Mouse (Mus musculus) left cerebral cortex, adult 8-10 months (tissue): ENCODE results near the gene Pde4b. TPM values are rescaled to one million over a fixed set of nuclear protein-coding genes. Genes with fewer than 3 reads are reported as not detected.

ENCODE experiments used
- DNase-seq, 2 experiments: peaks; one replicate each; pipeline ENCODE4 v3.0.0; 2022; ENCODE audit warnings: low spot score in 2 of 2
- total RNA-seq, 4 experiments: library from RNA; stranded (reverse); gene quantifications; 2 replicates each; pipeline ENCODE4 v1.2.4; 2022

The Pde4b gene
- total RNA-seq, 4 experiments from 2014 or later, result 130 to 148 (median 137) TPM

DNA sequence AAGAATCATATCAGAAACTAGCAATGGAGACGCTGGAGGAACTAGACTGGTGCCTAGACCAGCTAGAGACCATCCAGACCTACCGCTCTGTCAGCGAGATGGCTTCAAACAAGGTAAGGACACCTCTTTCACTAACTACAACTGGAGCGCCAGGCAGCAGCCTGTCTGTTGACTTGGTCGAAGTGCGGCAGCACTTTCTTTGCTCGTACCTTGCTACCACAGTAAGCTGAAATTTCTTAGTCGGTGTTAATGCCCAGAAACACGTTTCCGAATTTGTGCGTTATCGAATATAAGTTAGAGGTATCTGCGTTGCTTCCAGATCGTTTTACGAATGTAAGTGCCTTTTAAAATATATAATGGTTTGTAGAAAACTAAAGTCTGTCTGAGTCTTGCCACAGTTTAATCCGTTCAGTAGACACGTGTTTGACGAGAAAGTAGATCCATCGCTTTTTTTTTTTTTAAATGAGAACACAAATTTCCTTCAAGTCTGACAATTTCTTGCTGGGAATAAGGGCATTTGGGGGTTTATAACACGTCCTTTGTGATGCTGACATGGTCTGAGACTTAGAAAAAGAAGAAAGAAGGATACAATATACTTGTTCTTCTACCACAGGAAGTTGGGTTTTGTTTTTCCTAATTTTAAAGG lies 483.5 kb downstream of the Pde4b start:
- no peak for DNase-seq

DNA sequence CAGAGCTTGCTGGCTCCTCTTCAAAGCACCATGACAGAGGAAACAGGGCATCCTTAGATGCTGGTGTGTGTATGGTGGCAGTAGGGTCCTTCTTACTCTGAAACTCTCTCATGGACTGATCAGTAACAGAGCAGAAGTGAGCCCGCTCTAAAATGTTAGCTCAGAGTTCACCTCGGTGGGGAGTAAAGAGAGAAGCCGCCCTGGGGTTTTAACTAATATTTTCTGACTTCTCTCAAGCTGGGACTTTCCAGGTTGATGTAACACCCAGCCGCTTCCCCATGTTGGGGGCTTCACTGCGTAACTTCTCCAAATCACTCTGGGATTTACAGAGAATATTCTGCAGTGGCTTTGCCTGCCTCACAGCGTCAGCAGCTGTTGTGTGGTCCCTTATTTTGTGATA lies 484.7 kb downstream of the Pde4b start:
- no peak for DNase-seq

DNA sequence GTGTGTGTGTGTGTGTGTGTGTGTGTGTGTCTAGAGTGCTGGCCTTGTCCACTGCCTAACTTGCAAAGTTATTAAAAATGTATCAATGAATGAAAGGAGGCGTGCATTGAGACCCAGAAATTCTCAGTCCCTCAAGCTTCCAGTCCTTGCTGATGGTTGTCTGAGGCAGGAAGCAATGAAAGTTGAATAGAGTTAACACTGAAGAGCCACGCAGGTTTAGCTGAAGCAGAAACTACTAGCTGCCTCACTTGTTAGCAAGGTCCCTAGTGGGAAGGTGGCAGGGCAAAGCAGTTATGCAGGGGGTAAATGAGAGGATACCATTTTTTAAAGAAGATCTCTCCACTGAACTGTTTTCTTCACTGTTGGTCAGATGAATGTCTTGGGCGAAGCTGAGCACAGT lies 485.2 kb downstream of the Pde4b start:
- DNase-seq, result no peak

DNA sequence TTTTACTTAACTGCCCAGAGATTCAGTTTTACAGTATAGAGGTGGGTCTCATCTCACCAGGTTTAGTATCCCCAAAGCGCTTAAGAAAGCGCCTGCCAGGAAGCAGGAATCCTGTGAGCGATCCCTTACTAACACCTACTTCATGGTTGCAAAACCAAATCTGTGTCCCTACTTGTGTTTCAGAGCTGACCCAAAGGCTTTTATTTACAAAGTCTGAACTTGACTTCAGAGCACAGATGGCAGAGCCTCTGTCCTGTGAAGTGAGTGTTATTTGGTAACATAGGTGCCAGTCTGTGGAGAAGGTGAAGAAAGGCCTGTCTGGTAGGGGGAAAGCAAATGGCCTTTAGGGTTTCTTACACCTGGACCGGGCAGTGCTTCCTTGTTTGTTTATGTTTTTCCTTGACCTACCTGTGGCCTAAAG lies 486.0 kb downstream of the Pde4b start:
- no peak for DNase-seq

DNA sequence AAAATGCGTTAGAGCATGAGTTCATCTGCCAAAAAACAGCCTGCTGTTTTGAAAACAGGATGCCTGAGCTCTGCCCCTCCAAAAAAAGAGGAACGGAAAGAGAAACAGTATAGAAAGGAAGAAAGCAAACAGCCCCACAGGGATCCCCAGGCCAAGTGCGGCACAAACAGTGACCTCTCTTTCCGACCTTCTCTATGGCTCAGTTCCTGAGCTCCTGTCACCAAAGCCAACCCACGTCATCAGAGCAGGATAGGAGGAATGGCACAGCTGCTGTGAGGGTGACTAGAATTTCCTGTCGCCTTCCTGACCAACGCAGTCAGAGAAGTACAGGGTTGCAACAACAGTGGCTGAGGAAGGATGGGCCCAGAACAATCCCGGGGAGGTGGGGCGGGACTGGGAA lies 486.9 kb downstream of the Pde4b start:
- DNase-seq, result no peak

DNA sequence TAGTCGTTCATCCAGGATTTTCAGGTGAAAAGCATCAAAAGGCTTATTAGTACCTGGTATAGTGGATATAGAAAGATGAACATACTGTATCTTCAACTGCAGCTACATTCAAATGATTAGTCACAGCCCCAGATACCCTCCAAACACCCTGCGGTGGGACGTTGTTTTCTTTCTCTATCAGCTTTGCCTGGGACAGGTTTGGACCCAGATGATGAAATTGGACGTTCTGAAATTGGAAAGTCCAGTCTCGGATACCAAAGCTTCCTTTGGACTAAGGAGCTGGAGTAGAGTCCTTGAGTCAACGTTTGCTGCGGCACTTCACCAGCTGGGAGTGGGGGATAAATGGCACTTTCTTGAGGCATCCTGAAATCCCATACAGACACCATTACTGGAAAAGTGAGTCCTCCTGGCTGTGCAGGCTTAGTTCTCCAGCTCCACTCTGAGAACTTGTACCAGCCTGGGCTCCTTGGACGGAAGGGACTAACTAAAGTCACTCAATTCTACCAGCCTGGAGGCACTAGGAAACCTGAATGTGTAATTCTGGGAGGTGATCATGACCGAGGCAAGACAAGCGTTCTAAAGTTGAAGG lies 487.4 kb downstream of the Pde4b start:
- no peak for DNase-seq

DNA sequence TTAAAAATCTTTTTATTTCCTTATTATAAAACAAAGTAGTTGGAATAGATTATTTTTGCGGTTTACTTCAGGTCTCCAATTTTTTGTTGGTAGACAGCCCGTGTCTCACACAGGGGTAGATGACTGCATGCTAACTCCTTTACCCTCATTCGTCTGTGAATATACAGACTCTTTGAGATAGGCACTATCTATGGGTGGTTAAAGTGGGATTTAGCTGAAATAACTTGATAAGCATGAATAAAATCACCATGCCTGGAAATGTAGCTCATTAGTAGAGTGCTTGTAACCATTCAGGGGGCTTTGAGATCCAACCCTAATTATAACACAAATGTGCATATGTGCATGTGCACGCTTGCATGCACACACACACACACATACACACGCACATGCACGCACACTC lies 488.8 kb downstream of the Pde4b start:
- DNase-seq, result no peak

DNA sequence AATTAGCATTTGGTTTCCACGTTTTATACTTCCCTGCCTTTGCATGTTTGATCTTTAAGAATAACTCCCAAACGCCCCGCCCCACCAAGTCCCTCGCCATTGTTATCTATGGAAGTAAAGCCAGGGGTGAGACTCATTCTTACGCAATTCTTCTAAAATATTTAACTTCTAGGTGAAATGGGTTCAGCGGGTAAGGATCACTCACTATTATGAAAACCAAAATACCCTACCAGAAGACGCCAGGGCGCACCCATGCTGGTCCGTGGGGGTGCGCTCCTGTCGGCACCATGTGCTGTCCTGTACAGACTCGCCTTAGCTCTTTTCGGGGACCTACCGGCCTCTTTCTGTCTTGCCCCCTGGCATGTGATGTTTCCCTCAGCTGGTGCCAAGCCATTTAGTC lies 490.3 kb downstream of the Pde4b start:
- no peak for DNase-seq

DNA sequence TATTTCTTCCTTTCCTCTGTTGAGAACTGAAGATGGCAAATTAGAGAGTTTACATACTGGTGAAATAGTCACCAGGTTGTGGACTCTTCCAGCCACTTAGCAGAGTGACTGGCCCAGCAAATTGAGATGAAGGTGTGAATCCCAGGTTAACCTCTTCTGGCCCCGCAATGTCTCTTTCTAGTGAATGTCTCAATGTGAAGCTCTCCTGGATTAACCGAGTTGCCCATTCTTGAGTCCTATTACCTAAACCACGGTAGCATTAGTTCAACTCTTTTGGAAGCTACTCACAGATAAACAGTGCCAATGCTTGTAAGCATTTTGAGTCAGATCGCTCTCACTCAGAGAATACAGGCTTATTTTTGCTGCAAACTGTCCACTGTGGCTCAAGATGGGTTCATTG lies 491.7 kb downstream of the Pde4b start:
- no peak for DNase-seq

DNA sequence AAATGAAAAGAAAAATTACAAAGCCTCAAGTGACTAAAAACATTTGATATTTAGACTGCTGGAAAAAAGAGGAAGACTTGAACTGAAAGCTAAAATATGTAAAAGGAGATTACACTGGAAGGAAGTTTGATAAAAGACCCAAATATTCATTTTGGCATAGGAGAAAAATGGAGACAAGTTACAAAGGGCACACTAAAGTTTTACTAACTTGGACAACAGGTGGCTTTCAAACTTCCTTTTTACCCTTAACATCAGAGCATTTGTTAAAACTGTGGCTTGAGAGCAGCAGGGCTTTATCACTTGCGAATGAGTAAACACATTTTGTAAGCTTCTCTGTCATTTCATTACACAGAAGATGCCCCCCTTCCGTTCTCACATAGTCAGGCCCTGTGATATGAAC lies 492.4 kb downstream of the Pde4b start:
- DNase-seq, result no peak

DNA sequence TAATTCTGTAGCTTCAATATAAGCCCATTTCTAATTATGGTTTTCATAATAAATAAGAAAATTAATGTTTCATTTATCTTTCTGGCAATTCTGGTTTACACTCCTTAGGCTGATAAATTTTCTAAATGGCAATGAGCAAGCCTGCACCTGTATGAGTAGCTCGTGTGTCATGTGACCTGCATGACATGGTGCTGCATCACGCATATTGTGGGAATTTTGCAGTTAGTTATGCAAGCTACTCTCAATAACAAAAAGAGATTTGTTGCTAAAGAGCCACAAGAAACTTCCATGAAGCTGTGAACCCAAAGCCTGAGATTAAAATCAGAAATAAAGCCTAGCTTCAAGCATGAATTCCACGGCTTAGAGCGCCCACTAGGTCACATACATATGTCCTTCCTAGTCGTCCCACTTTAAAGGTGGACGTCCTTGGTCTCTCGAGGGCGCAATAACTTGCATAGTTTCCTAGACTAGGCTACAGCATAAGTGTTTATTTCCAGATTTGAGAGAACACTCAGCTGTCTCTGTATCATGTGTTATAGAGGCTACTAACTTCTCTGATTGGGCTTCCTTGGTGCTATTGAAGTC lies 494.9 kb downstream of the Pde4b start:
- no peak for DNase-seq

DNA sequence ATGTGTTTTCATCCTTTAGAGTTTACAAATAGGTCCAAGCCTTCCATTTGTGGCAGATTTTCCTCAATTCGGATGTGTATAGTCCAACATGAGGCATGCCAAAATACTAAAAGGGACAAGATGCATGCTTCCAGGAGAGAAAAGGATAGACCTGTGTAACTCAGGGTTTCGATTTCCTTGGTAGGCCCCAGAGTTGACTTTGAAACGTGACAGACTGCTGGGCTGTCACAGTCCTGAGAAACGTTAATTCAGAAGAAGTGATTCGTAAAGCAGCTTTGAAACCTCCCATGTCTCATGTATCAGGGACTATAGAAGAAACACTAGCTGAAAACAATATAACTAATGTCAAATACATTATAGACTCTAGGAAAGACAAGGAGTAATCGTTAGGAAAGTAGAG lies 495.6 kb downstream of the Pde4b start:
- DNase-seq, result no peak

DNA sequence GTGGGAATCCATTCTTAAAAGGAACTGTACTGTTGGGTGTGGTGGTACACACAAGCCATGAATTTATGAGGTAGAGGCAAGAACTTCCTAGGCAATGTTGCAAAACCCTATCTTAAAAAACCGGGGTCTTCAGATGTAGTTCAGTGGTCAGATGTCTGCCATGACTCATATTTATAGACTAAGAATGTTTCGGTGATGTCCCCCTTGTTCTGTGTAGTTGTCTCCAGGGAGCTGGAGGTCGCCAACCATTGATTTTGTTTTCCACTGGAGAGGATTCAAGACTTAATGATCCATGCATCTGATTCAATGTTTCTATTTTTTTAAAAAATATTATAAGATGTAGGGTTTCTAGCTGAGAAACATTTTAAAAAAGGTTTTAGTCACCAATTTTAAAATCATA lies 496.1 kb downstream of the Pde4b start:
- DNase-seq, result no peak

DNA sequence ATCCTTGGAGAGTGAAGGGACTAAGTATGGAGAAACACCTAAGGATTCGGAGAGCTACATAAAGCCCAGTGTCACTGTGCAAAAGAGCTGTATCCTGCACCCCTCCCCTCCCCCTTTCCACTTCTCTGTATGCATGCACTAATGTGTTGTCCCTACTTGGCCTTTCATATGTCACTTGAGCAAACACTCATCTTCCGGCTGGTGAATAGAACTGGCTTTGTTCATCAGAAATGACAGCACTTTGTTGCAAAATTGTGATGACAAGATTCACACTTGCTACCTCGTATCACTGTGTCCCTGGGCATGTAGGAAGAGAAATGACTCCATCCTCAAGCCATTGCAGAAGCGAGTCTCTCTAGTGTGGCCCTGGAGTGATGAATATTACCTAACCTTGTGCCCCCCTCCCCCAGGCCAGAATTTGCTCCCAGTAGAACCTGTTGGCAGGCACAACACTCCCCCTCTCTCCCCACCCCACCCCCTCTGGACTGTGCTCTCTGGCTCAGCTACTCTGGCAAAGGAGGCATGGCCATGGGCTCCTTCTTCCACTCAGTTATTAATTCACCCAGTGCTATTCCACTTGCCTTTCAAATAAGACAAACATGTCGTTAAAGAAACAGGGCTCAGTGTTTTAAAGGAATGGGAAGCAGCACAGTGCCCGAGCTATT lies 497.4 kb downstream of the Pde4b start:
- no peak for DNase-seq

DNA sequence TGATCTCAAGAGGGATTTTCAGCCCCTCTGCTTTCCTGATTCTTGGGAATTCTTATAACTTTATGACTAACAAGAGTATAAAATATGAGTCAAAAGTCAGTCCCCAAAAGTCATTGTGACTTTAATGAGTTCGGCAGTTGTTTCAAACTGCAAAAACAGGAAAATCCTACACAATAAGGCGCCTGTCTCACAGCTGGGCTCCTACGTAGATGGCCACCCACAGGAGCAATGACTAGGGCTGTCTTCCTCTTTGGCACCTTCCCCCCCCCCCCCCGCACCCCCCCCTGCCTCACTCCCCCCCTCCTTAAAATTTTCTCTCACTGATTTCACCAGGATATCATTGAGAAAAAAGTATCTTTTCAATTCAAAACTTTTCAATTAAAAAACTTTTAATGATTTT lies 498.2 kb downstream of the Pde4b start:
- DNase-seq, result no peak

DNA sequence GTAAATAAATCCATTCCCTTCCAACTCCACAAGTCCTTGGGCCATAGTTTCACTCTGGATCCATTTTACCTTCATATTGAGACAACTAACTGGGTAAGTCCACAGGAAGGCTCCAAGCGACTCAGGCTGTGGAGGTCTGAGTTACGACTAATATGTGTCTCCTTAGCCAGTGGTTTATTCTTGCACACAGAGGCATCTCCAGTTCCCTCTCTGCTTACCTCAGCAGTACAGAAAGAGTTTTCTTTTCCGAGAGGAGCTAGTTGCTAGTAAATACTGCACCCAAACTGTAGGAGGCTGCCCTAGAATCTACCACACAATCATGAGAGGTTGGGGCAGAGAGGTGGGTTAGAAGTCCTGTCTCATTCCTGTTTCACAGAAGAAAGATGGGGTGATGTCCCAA lies 499.4 kb downstream of the Pde4b start:
- DNase-seq, result no peak

DNA sequence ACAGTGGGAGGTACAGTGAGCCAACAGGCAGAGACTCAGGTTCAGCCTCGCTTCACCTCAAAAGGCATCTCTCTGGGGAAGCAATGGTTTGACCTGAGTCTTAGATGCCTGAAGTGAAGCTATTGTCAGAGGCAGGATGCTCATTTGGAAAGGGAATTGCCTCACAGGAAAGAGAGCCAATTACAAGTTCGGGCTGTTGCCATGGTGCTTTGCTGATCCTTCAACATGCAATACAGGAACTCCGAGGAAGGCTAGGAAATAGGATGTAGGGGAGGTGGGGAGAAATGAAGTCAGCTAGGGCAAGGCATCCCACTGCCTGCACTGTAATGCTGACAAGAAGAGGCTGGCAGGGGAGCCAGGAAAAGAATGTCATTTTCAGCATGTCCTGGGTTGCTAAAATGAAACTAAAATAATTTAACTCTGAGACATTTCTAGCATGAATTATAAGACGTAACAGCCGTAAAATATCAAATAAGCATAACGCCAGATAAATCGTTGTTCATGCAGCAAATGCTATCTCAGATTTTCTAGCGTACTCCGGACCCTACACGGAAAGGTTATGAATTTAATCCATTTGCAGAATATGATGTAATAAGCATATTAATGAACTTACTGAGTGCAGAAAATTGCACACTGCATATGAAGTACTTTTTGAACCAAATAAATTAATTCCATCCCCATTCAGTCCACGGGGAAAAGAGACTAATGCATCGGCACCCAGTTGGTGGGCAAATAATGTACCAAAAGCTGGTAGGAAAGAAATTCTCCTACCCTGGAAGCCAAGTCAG lies 501.5 kb downstream of the Pde4b start:
- DNase-seq, result peak; percentile 42 to 63

DNA sequence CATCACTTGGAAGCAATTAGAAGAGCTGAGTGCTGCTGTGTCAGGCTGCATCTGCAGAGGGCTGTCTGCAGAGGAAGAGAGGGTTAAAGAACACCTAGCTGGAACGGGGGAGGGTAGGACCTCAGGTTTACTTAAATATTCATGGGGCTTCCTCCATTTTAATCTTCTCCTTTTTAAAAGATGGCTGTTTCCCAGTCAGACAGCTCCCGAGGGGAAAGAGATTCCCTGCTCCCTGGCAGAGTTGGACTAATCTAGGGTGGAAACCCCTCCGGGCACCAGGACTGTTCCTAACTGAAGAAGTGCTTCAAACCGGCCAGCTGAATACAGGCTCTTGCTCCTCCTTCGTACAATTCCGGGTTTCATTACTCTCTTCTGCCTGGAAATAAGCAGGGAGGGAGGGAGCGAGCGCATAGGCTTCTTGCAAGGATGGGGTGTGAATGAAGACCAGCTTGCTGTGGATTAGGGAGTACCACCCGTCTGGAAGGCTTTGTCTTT lies 502.2 kb downstream of the Pde4b start:
- peak; percentile 37 to 51 for DNase-seq

DNA sequence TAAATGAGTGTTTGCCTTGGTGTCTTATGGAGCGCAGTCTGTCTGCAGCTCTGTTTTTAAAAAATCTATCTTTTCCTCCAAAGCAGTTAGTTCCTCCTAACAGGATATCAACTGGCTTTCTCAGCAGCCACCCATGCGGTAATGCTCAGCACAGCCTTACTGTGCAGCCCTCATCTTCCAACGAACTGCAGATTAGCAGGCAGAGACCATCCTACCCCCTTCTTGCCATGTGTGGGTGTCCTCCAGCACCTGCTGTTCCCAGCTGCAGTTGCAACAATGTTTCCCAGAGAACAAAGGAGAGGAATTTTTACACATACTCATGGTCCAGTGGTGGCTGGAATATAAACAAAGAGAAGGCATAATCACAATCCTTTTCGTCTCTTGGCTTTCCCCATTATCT lies 504.5 kb downstream of the Pde4b start:
- DNase-seq, result peak; percentile 33 to 47

DNA sequence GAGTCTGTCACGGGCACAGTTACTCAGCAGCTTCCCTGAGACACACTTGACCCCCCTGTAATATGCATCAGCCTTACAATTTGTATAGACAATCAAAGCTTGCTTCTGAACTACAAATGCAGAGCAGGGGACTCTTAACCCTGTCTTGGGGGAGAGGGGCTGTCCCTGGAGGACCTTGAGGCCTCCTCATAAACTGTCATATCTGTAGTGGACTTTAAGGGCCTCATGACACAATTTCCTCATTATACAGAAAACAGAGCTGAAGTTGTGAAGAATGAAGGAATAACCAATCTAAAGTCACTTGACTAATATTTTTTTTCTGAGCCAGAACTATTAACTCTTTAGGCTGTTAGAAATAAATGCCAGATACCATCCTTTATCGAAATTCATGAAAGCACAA lies 505.2 kb downstream of the Pde4b start:
- DNase-seq, result no peak

DNA sequence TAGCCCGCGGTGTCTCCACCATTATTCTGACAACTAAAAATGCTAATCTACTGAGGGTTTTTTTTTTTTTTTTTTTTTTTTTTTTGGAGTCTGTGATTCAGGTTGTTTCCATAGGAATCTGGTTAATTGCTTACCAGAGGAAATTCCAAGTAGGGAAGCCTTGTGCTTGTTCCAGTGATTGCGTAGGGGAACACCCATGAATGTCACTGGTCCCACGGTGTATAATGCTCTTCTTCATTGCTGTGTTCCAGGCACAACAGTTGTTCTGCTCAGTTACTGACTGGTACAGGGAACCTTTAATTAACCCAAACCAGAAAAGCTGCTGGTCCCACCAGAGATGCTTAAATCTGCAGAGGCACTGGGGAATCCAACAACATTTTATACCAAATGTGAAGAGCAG lies 506.3 kb downstream of the Pde4b start:
- no peak for DNase-seq

DNA sequence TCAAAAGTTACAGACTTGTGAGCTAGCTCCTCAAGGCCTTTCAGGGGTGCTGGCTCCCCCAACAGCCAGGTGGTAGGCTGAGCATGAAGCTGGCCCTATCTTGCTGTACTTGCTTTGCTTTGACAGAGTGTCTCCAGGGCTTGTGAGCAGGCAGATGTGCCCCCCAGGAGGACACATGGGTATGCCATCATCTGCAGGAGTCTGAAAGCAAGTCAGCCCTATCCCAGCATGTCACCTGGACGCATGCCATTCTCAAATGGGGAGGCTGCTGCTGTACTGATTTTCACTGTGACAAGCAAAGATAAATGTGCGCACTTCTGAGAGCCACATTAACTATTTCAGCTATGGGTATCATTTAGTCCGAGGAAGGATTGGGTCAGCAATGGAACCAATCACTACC lies 507.2 kb downstream of the Pde4b start:
- DNase-seq, result no peak
